Mouse (Mus musculus) liver, embryonic 14.5 days (tissue): ENCODE results near the gene 4930407I10Rik.

Experiments used
- CTCF ChIP-seq: IDR thresholded peaks from 2 replicates; pipeline ENCODE4 v1.5.1; 2016; ENCODE audit warnings: antibody characterized with exemption, low read depth, control low read depth
- EP300 ChIP-seq: IDR thresholded peaks from 2 replicates; pipeline ENCODE4 v1.6.1; 2016; ENCODE audit warnings: antibody characterized with exemption, low read depth

DNA sequence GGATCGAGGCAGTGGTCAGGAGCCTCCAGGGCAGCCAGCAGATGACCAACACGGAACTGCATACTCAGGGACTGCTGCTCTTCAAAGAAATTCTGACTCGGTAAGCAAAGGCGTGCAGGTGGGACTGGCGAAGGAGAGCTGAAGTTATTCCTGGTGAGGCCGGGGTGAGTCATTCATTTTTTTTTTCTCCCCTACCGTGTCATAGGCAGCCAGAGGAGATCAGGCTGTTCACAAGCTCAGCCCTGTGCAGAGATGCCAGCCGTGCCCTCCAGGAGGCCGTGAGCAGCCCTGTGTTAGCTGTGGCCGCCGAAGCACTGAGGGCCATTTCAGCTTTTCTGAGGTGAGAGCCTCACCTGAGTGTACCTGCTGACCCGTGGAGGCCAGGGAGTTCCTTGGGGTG lies 27.2 kb downstream of the 4930407I10Rik start:
- TF ChIP-seq EP300: no peak
- TF ChIP-seq CTCF: no peak
